Mouse (Mus musculus): ENCODE measurements around the gene Atp1b1. TPM values are rescaled to one million over a fixed set of nuclear protein-coding genes. Genes with fewer than 3 reads are reported as not detected.
A peak's percentile ranks its signal among the peaks of the same experiment; 100 is the strongest.

The Atp1b1 gene
- polyA plus RNA-seq (2015; fragmentation: Nextera tagmentation; extraction: Ambion mirVana): 298 and 306 TPM in 2 replicates

DNA sequence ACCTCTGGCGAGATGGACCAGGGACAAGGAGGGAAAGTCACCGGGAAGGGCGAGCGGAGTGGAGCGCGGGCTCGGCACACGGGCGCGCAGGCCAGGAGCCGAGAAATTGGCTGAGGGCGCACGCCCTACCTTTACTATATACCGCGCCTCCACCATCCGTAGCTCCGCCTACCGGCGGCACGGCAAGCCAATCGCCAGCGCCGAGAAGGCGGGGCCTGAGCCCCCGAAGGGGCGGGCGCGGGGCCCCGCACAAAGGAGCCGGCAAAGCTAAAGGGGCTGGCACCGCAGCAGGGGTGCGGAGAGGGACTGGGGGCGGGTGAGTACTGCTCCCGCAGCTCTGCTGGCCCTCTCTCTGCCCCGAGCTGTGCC lies at the start of gene Atp1b1:
Gene Atp1b1 (minus strand): TSS at position 111 of the 369 bp plus-strand sequence.
- peak within 1 kb of the TSS; percentile 99 for H3K9ac ChIP-seq (ENCODE audit: low read length)

DNA sequence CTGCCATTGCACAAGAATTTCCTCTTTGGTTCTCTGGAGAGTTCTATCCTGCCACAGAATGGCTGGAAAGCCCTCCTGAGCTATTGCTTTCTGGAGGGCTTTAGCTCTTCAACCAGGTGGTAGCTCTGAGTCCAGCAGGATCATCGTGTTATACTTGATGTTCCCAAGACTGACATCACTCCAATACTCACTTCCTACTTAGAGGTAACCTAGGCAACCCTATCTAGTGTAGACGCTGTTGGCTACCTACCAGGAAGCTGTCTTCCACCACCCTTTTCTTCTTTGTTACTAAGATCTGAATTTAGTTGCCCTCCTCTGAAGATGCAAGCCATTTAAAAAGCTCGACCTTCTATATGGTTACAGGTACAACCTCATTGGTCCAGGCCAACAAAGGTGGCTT lies 46.9 kb upstream of the Atp1b1 start:
- H3K27me3 ChIP-seq (ENCODE audit: control insufficient read depth, insufficient read depth, low read length): no peaks in the 10 kb centered on the region
- 57% methylated on average over 3 of the region's 3 CpGs for WGBS
- no peak overlapping the region for H3K27ac ChIP-seq (ENCODE audit: low read length)
- no peaks in the 10 kb centered on the region for H3K36me3 ChIP-seq (ENCODE audit: control insufficient read depth, insufficient read depth)
- no peaks in the 10 kb centered on the region for H3K4me1 ChIP-seq (ENCODE audit: control insufficient read depth, insufficient read depth, low read length)
- H3K9me3 ChIP-seq (replicated peaks; ENCODE audit: control insufficient read depth, low read length): no peaks in the 10 kb centered on the region
- no peak overlapping the region for H3K4me2 ChIP-seq (ENCODE audit: low read depth, low read length)
- no peak for ATAC-seq (replicated peaks; ENCODE audit: extremely low read depth, insufficient read depth, low FRiP score)
- H3K4me3 ChIP-seq (ENCODE audit: low read length): no peak overlapping the region
- no peak overlapping the region for H3K9ac ChIP-seq (ENCODE audit: low read length)

More for the DNA sequence above, at the start of gene Atp1b1:
- no peaks in the 10 kb centered on the region for H3K9me3 ChIP-seq (replicated peaks; ENCODE audit: control insufficient read depth, low read length)
- peak within 1 kb of the TSS; percentile 87 for H3K4me3 ChIP-seq (ENCODE audit: low read length)
- H3K27me3 ChIP-seq (ENCODE audit: control insufficient read depth, insufficient read depth, low read length): peaks cover 2% of the 10 kb centered on the region; the same call in 1 of the 2 replicates
- H3K4me2 ChIP-seq (ENCODE audit: low read depth, low read length): peak within 1 kb of the TSS; percentile 61
- ATAC-seq (replicated peaks; ENCODE audit: extremely low read depth, insufficient read depth, low FRiP score): peak; percentile 89
- H3K36me3 ChIP-seq (ENCODE audit: control insufficient read depth, insufficient read depth): peaks cover 2% of the 10 kb centered on the region
- H3K4me1 ChIP-seq (ENCODE audit: control insufficient read depth, insufficient read depth, low read length): peaks cover 43% of the 10 kb centered on the region
- WGBS: under 1% methylated on average over 35 of the region's 35 CpGs
- H3K27ac ChIP-seq (ENCODE audit: low read length): peak within 1 kb of the TSS; percentile 98

DNA sequence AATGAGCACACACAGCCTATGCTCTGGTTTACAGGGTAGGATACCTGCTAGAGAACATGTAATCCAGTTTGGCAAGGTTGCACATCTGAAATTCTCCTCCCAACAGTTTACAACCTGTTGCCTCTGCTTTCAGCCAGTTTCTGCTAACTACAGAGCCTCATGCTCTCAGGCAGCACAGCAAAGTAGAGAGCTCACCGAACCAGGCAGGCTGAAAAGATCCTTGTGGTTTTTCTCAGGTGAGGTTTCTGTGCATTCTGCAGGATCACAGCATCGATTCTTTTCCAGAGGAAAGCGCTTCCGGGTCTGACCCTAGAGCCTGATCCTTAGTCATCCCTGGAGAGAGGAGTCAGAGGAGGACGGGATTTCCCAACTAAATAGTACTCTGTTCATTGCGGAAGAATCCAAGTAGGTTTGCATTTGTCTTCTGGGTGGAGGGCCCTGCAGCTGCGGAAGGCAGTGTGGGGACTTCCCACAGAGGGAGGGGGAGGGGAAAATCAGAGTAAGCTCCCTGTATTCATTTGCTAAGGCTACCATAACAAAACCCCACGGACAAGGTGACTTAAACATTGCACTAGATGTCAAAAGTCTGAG lies 45.1 kb upstream of the Atp1b1 start:
- H3K27me3 ChIP-seq (ENCODE audit: control insufficient read depth, insufficient read depth, low read length): no peaks in the 10 kb centered on the region
- H3K36me3 ChIP-seq (ENCODE audit: control insufficient read depth, insufficient read depth): no peaks in the 10 kb centered on the region
- H3K9me3 ChIP-seq (replicated peaks; ENCODE audit: control insufficient read depth, low read length): no peaks in the 10 kb centered on the region
- WGBS: 54% methylated on average over 8 of the region's 8 CpGs
- no peak overlapping the region for H3K4me3 ChIP-seq (ENCODE audit: low read length)
- H3K4me1 ChIP-seq (ENCODE audit: control insufficient read depth, insufficient read depth, low read length): no peaks in the 10 kb centered on the region
- no peak for ATAC-seq (replicated peaks; ENCODE audit: extremely low read depth, insufficient read depth, low FRiP score)
- H3K9ac ChIP-seq (ENCODE audit: low read length): no peak overlapping the region
- H3K27ac ChIP-seq (ENCODE audit: low read length): no peak overlapping the region
- H3K4me2 ChIP-seq (ENCODE audit: low read depth, low read length): no peak overlapping the region

DNA sequence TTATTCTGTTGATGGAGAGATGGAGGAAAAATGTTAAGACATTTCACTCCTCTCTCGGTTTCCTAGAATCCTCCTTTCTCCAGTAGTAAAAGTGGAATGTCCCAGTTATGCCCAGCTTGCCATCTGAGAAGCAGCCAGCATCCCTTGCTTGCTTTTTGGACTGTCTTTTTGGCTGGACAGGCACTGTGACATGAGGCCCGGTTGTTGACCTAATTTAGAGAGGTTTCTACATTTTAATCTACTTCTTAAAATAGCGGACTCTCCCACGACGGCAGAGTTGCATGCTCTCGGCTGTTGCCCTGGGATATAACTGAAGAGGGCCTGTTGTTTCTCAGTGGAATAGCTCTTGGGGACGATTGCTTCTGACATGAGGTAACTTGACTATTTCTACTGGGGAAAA lies 44.1 kb upstream of the Atp1b1 start:
- Histone ChIP-seq H3K36me3 (ENCODE audit: control insufficient read depth, insufficient read depth) (no peaks in the 10 kb centered on the region), H3K9ac (ENCODE audit: low read length) (no peak overlapping the region), H3K9me3 (replicated peaks; ENCODE audit: control insufficient read depth, low read length) (no peaks in the 10 kb centered on the region), H3K4me3 (ENCODE audit: low read length) (no peak overlapping the region), H3K27ac (ENCODE audit: low read length) (no peak overlapping the region), H3K4me1 (ENCODE audit: control insufficient read depth, insufficient read depth, low read length) (no peaks in the 10 kb centered on the region), H3K4me2 (ENCODE audit: low read depth, low read length) (no peak overlapping the region), H3K27me3 (ENCODE audit: control insufficient read depth, insufficient read depth, low read length) (no peaks in the 10 kb centered on the region)
- ATAC-seq (replicated peaks; ENCODE audit: extremely low read depth, insufficient read depth, low FRiP score): no peak
- WGBS: 39% methylated on average over 7 of the region's 7 CpGs

DNA sequence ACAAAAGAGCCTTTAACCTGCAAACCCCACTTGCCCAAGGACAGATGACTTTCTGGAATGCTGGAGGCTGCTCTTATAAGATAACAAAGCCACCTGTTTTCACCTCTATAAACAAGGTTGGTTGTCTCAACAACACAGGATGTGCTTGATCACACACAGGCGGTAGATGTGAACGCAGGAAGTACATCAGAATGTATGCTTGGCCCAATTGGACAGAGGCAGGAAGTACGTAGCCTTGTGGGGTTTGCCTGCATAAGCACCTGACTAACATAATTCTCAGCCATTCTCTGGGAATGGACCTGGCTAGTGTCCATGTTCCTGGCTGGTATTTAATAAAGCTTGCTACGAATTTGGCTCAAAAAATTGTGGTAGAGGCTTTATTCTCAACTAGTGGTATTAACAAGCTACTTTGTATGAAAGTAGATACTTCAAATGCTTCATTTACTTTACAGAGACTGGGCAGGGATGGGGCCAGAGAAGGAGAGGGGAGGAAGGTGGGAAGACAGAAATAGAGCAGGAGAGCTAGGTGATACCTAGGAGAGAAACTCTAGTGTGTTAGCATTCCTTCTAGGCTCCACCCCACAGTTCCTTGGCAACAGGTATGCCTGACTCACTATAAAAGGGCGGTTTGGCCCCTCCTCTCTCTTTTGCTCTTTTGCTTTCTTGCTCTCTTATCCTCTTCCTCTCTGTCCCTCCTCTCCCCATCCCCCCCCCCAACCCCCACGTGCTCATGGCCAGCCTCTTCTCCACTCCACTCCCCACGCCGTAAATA lies 36.8 kb upstream of the Atp1b1 start:
- no peak for ATAC-seq (replicated peaks; ENCODE audit: extremely low read depth, insufficient read depth, low FRiP score)
- H3K4me1 ChIP-seq (ENCODE audit: control insufficient read depth, insufficient read depth, low read length): no peaks in the 10 kb centered on the region
- no peak overlapping the region for H3K4me3 ChIP-seq (ENCODE audit: low read length)
- no peaks in the 10 kb centered on the region for H3K9me3 ChIP-seq (replicated peaks; ENCODE audit: control insufficient read depth, low read length)
- no peak overlapping the region for H3K9ac ChIP-seq (ENCODE audit: low read length)
- WGBS: 61% methylated on average over 8 of the region's 8 CpGs
- H3K4me2 ChIP-seq (ENCODE audit: low read depth, low read length): no peak overlapping the region
- no peaks in the 10 kb centered on the region for H3K36me3 ChIP-seq (ENCODE audit: control insufficient read depth, insufficient read depth)
- no peaks in the 10 kb centered on the region for H3K27me3 ChIP-seq (ENCODE audit: control insufficient read depth, insufficient read depth, low read length)
- no peak overlapping the region for H3K27ac ChIP-seq (ENCODE audit: low read length)

DNA sequence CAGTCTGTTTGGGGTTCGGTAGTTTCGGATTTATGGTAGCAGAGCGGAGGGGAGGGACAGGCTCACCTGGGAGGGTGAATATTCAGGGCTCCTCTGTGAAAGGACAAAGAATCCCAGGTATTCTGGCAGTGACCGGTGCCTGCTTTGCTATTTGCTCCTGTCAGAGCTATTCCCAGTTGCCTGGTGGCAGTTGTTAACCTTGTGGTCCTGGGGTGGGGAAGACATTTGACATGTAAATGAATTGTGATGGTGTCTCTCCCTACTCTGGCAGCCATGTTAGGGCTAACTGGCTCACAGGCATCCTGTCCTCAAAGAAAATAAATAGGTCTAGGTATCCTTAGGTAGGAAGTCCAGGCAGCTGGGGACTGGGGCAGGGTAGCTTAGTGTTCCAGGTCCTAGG lies 36.1 kb upstream of the Atp1b1 start:
- Histone ChIP-seq H3K4me3 (ENCODE audit: low read length) (no peak overlapping the region), H3K4me2 (ENCODE audit: low read depth, low read length) (no peak overlapping the region), H3K36me3 (ENCODE audit: control insufficient read depth, insufficient read depth) (no peaks in the 10 kb centered on the region), H3K27ac (ENCODE audit: low read length) (no peak overlapping the region), H3K27me3 (ENCODE audit: control insufficient read depth, insufficient read depth, low read length) (no peaks in the 10 kb centered on the region), H3K9me3 (replicated peaks; ENCODE audit: control insufficient read depth, low read length) (no peaks in the 10 kb centered on the region), H3K4me1 (ENCODE audit: control insufficient read depth, insufficient read depth, low read length) (no peaks in the 10 kb centered on the region), H3K9ac (ENCODE audit: low read length) (no peak overlapping the region)
- 49% methylated on average over 4 of the region's 4 CpGs for WGBS
- no peak for ATAC-seq (replicated peaks; ENCODE audit: extremely low read depth, insufficient read depth, low FRiP score)

DNA sequence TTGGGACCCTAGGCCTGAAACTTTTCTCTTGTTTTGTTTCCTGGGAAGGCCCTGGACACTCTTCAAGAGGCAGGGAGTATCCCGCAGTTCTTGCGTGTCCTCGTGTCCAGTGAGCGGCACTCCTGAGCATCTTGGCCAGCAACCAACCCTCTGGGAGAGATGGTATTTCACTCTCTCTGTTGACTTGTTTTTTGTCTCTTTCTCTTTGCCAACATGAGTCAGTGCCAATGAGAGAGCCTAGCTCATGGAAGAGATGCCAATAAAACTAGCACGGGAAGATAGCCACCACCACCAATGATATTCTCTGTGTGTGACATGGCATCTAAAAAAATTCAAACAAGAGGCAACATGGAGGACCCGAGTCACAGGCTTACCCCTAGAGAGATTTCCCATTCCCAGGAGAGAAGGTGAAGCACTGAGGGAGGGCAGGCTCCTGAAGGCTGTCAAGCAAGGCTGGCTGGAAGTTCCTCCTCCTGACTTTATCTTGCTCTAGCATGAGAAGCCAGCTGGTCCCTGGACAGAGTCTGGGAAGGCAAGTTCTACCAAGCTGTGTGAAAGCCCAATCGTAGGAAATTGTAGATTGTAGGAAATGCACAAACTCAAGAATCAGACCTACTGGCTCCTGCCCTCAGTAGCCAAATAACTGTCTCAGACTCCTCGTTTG lies 35.0 kb upstream of the Atp1b1 start:
- Histone ChIP-seq H3K36me3 (ENCODE audit: control insufficient read depth, insufficient read depth) (no peaks in the 10 kb centered on the region), H3K4me3 (ENCODE audit: low read length) (no peak overlapping the region), H3K27ac (ENCODE audit: low read length) (no peak overlapping the region), H3K4me1 (ENCODE audit: control insufficient read depth, insufficient read depth, low read length) (no peaks in the 10 kb centered on the region), H3K9me3 (replicated peaks; ENCODE audit: control insufficient read depth, low read length) (no peaks in the 10 kb centered on the region), H3K4me2 (ENCODE audit: low read depth, low read length) (no peak overlapping the region), H3K9ac (ENCODE audit: low read length) (no peak overlapping the region), H3K27me3 (ENCODE audit: control insufficient read depth, insufficient read depth, low read length) (no peaks in the 10 kb centered on the region)
- 69% methylated on average over 8 of the region's 8 CpGs for WGBS
- ATAC-seq (replicated peaks; ENCODE audit: extremely low read depth, insufficient read depth, low FRiP score): no peak

DNA sequence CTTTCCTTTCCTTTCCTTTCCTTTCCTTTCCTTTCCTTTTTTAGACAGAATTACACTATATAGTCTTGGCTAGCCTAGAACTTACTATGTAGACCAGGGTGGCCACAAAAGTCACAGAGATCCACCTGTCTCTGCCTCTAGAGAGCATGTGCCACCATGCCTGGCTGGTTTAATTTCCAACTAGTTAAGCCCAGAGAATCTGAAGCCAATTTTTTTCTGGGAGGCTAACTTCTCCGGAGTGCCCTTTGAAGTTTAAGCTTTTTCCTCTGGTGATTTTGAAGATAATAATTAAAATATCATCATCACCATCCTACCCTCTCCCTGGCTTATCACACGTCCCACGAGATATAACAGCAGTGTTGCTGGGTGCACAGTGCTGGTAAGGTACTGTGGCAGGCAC lies 34.3 kb upstream of the Atp1b1 start:
- no peaks in the 10 kb centered on the region for H3K36me3 ChIP-seq (ENCODE audit: control insufficient read depth, insufficient read depth)
- H3K4me2 ChIP-seq (ENCODE audit: low read depth, low read length): no peak overlapping the region
- no peaks in the 10 kb centered on the region for H3K9me3 ChIP-seq (replicated peaks; ENCODE audit: control insufficient read depth, low read length)
- no peaks in the 10 kb centered on the region for H3K4me1 ChIP-seq (ENCODE audit: control insufficient read depth, insufficient read depth, low read length)
- H3K4me3 ChIP-seq (ENCODE audit: low read length): no peak overlapping the region
- no peak overlapping the region for H3K27ac ChIP-seq (ENCODE audit: low read length)
- 85% methylated on average over 3 of the region's 3 CpGs for WGBS
- ATAC-seq (replicated peaks; ENCODE audit: extremely low read depth, insufficient read depth, low FRiP score): no peak
- H3K9ac ChIP-seq (ENCODE audit: low read length): no peak overlapping the region
- H3K27me3 ChIP-seq (ENCODE audit: control insufficient read depth, insufficient read depth, low read length): no peaks in the 10 kb centered on the region

DNA sequence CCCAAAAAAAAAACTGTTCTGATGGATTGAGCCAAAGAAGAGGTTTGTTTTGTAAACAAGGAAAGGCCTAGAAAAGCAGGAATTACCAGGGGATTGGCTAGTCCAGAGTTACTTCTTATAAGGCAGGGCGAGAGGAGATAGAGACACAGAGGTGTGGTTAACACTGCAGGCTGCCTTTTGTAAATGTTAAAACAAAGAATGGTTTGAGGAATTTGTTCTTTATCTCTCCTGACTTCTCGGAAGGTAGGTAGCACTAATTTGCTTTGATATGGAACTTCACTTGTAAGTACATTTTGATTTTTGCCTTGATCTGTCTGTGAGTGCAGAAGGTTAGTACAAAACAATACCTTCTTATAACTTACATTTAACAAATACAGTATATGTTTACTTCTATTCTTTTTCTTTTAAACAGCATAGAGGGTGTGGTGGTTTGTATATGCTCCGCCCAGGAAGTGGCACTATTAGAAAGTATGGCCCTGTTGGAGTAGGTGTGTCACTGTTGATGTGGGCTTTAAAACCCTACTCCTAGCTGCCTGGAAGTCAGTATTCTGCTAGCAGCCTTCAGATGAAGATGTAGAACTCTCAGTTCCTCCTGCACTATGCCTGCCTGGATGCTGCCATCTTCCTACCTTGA lies 31.9 kb upstream of the Atp1b1 start:
- no peak for ATAC-seq (replicated peaks; ENCODE audit: extremely low read depth, insufficient read depth, low FRiP score)
- Histone ChIP-seq H3K27me3 (ENCODE audit: control insufficient read depth, insufficient read depth, low read length) (no peaks in the 10 kb centered on the region), H3K9me3 (replicated peaks; ENCODE audit: control insufficient read depth, low read length) (no peaks in the 10 kb centered on the region), H3K9ac (ENCODE audit: low read length) (no peak overlapping the region), H3K4me1 (ENCODE audit: control insufficient read depth, insufficient read depth, low read length) (no peaks in the 10 kb centered on the region), H3K36me3 (ENCODE audit: control insufficient read depth, insufficient read depth) (no peaks in the 10 kb centered on the region), H3K4me3 (ENCODE audit: low read length) (no peak overlapping the region), H3K4me2 (ENCODE audit: low read depth, low read length) (no peak overlapping the region), H3K27ac (ENCODE audit: low read length) (no peak overlapping the region)
- 84% methylated on average over 3 of the region's 3 CpGs for WGBS
